Comparison of ENCODE assay signal across 16 mouse cellular contexts in genomic region chr19:32651046-32651445, GRCm38 (mm10).
"Had no signal": no experiment of that assay in that cellular context is flagged by ENCODE, and none has a peak within 500 bp of the region (broad histone marks: within the 10 kb centered on the region; RNA-seq: fewer than 3 reads in every experiment).

No protein-coding gene starts in this region.

- H3K9ac ChIP-seq: lung, embryonic 15.5 days; midbrain, embryonic 13.5 days; midbrain, embryonic 15.5 days; neural tube, embryonic 12.5 days had no signal

- DNase-seq: lung, adult 2 months; lung, postnatal 14 days; lung, postnatal 36 days; right cerebral cortex, postnatal 14 days; spleen, adult 18-20 months; thymus, adult 18-20 months; thymus, postnatal 14 days; thymus, postnatal 36 days had no signal

- H3K4me3 ChIP-seq: lung, embryonic 15.5 days; megakaryocyte, embryonic 14.5 days; midbrain, embryonic 13.5 days; midbrain, embryonic 15.5 days; neural tube, embryonic 12.5 days had no signal

- ATAC-seq: lung, postnatal 0 days; midbrain, embryonic 13.5 days; midbrain, embryonic 15.5 days had no signal

- H3K27me3 ChIP-seq: lung, embryonic 15.5 days; megakaryocyte, embryonic 14.5 days; midbrain, embryonic 13.5 days; midbrain, embryonic 15.5 days; neural tube, embryonic 12.5 days had no signal

- H3K9me3 ChIP-seq: lung, embryonic 15.5 days; midbrain, embryonic 13.5 days; midbrain, embryonic 15.5 days; neural tube, embryonic 12.5 days had no signal

- H3K4me2 ChIP-seq: lung, embryonic 15.5 days; midbrain, embryonic 11.5 days; midbrain, embryonic 13.5 days; midbrain, embryonic 15.5 days; neural tube, embryonic 12.5 days had no signal

- H3K4me1 ChIP-seq: lung, embryonic 15.5 days; megakaryocyte, embryonic 14.5 days had no signal

- H3K27ac ChIP-seq: lung, embryonic 15.5 days; macrophage; midbrain, embryonic 13.5 days; midbrain, embryonic 15.5 days; neural tube, embryonic 12.5 days had no signal

- H3K36me3 ChIP-seq: lung, embryonic 15.5 days; midbrain, embryonic 13.5 days; midbrain, embryonic 15.5 days; neural tube, embryonic 12.5 days had no signal
